Mouse (Mus musculus) CH12.LX (cell line): ENCODE measurements around the gene Map4k4. TPM values are rescaled to one million over a fixed set of nuclear protein-coding genes. Genes with fewer than 3 reads are reported as not detected.

Source experiments
- DNase-seq: peaks from one replicate; pipeline ENCODE4 v3.0.0-alpha.2; 2013; ENCODE audit errors: extremely low read depth
- H3K27ac ChIP-seq: 2 replicates; pipeline ENCODE4 v1.5.1; 2012; ENCODE audit warnings: low read depth, mild to moderate bottlenecking, control low read depth, moderate library complexity; ENCODE audit not compliant: insufficient read depth
- H3K27me3 ChIP-seq: replicated peaks from 2 replicates; pipeline ENCODE3; 2012; ENCODE audit warnings: inconsistent platforms
- H3K36me3 ChIP-seq, 2 experiments: replicated peaks in 1 of 2; 2 replicates each; pipeline versions ENCODE3 to v1.6.1; 2012; ENCODE audit warnings: inconsistent platforms in 1 of 2, low read length in 1 of 2, mild to moderate bottlenecking in 1 of 2, mixed read lengths in 1 of 2, moderate library complexity in 1 of 2; ENCODE audit not compliant: control insufficient read depth in 1 of 2, insufficient read depth in 1 of 2
- H3K4me1 ChIP-seq, 2 experiments: 2 replicates each; pipeline ENCODE4 v1.6.1; 2012; ENCODE audit warnings: inconsistent platforms in 1 of 2, moderate library complexity in 1 of 2; ENCODE audit not compliant: insufficient read depth in 2 of 2, control insufficient read depth in 1 of 2
- H3K4me2 ChIP-seq: 2 replicates; pipeline ENCODE4 v1.6.1; 2012; ENCODE audit warnings: low read depth, mild to moderate bottlenecking, control low read depth; ENCODE audit not compliant: poor library complexity, insufficient read depth, severe bottlenecking
- H3K4me3 ChIP-seq, 3 experiments: fragments of 150-350 bp in 1 of 3; sonication (generic) in 1 of 3; replicated peaks in 1 of 3; 2 replicates each; pipeline versions ENCODE3 to v1.5.1; 2011 to 2012; ENCODE audit warnings: low read depth in 2 of 3, low read length in 2 of 3, mild to moderate bottlenecking in 2 of 3, moderate library complexity in 2 of 3, control low read depth in 1 of 3, improper control_type of control experiment in 1 of 3, inconsistent platforms in 1 of 3, mixed read lengths in 1 of 3; ENCODE audit not compliant: poor library complexity in 1 of 3
- H3K79me2 ChIP-seq: replicated peaks from 2 replicates; pipeline ENCODE4 v1.6.1; 2012; ENCODE audit warnings: mild to moderate bottlenecking, moderate library complexity; ENCODE audit not compliant: control insufficient read depth, poor library complexity, insufficient read depth, severe bottlenecking; ENCODE audit errors: extremely low read depth
- H3K9ac ChIP-seq: 2 replicates; pipeline ENCODE4 v1.6.1; 2012; ENCODE audit warnings: low read depth, mild to moderate bottlenecking, control low read depth, moderate library complexity; ENCODE audit not compliant: insufficient read depth
- H3K9me3 ChIP-seq: replicated peaks from 2 replicates; pipeline ENCODE3; 2012; ENCODE audit warnings: low read length, inconsistent platforms, mixed read lengths
- CHD1 ChIP-seq: IDR thresholded peaks from 2 replicates; pipeline ENCODE4 v1.6.1; 2012; ENCODE audit warnings: low read depth, low read length, improper control_type of control experiment, inconsistent platforms
- CHD2 ChIP-seq: IDR thresholded peaks from 2 replicates; pipeline ENCODE4 v1.6.1; 2011; ENCODE audit warnings: low read length, improper control_type of control experiment
- ETS1 ChIP-seq: conservative IDR thresholded peaks from 2 replicates; pipeline ENCODE4 v1.6.1; 2012; ENCODE audit warnings: low read depth, mild to moderate bottlenecking, inconsistent platforms, low read length, improper control_type of control experiment, moderate library complexity
- GABPA ChIP-seq: IDR thresholded peaks from 2 replicates; pipeline ENCODE4 v1.6.1; 2012; ENCODE audit warnings: low read depth, low read length, improper control_type of control experiment, inconsistent platforms; ENCODE audit not compliant: insufficient replicate concordance
- JUN ChIP-seq: IDR thresholded peaks from 2 replicates; pipeline ENCODE4 v1.6.1; 2011; ENCODE audit warnings: low read depth, mild to moderate bottlenecking, low read length, improper control_type of control experiment, moderate library complexity; ENCODE audit not compliant: insufficient read depth
- KAT2A ChIP-seq: IDR thresholded peaks from 2 replicates; pipeline ENCODE4 v1.6.1; 2012; ENCODE audit warnings: low read length, improper control_type of control experiment, inconsistent platforms; ENCODE audit not compliant: insufficient replicate concordance
- MAFK ChIP-seq: IDR thresholded peaks from 2 replicates; pipeline ENCODE4 v1.6.1; 2011; ENCODE audit warnings: low read length, improper control_type of control experiment; ENCODE audit not compliant: insufficient replicate concordance
- MAX ChIP-seq: IDR thresholded peaks from 2 replicates; pipeline ENCODE4 v1.6.1; 2011; ENCODE audit warnings: low read length, improper control_type of control experiment
- MAZ ChIP-seq: IDR thresholded peaks from 2 replicates; pipeline ENCODE4 v1.6.1; 2012; ENCODE audit warnings: low read depth, mild to moderate bottlenecking, inconsistent platforms, low read length, improper control_type of control experiment, moderate library complexity
- MEF2A ChIP-seq: IDR thresholded peaks from 2 replicates; pipeline ENCODE4 v1.6.1; 2014; ENCODE audit warnings: low read depth, mild to moderate bottlenecking, inconsistent platforms, low read length, improper control_type of control experiment, borderline replicate concordance
- MXI1 ChIP-seq: IDR thresholded peaks from 2 replicates; pipeline ENCODE4 v1.6.1; 2011; ENCODE audit warnings: mild to moderate bottlenecking, low read depth, low read length, improper control_type of control experiment
- NRF1 ChIP-seq: IDR thresholded peaks from 2 replicates; pipeline ENCODE4 v1.6.1; 2014; ENCODE audit warnings: low read depth, mild to moderate bottlenecking, inconsistent platforms, low read length, improper control_type of control experiment, moderate library complexity
- PAX5 ChIP-seq: IDR thresholded peaks from 2 replicates; pipeline ENCODE4 v1.6.1; 2012; ENCODE audit warnings: low read length, inconsistent platforms, mixed read lengths
- POLR2A ChIP-seq: IDR thresholded peaks from 2 replicates; pipeline ENCODE4 v1.6.1; 2011; ENCODE audit warnings: low read depth, mild to moderate bottlenecking, improper control_type of control experiment, low read length
- POLR2AphosphoS2 ChIP-seq: IDR thresholded peaks from 2 replicates; pipeline ENCODE4 v1.6.1; 2011; ENCODE audit warnings: low read depth, low read length, improper control_type of control experiment
- RAD21 ChIP-seq: IDR thresholded peaks from 2 replicates; pipeline ENCODE4 v1.6.1; 2011; ENCODE audit warnings: low read depth, mild to moderate bottlenecking, low read length, improper control_type of control experiment, moderate library complexity
- TBP ChIP-seq: conservative IDR thresholded peaks from 2 replicates; pipeline ENCODE4 v1.6.1; 2011; ENCODE audit warnings: low read depth, low read length, improper control_type of control experiment
- TCF12 ChIP-seq: IDR thresholded peaks from 2 replicates; pipeline ENCODE4 v1.6.1; 2014; ENCODE audit warnings: low read depth, mild to moderate bottlenecking, inconsistent platforms, low read length, improper control_type of control experiment
- UBTF ChIP-seq: IDR thresholded peaks from 2 replicates; pipeline ENCODE4 v1.6.1; 2012; ENCODE audit warnings: low read depth, mild to moderate bottlenecking, inconsistent platforms, low read length, improper control_type of control experiment, moderate library complexity
- USF1 ChIP-seq: IDR thresholded peaks from 2 replicates; pipeline ENCODE4 v1.6.1; 2014; ENCODE audit warnings: low read depth, mild to moderate bottlenecking, inconsistent platforms, low read length, improper control_type of control experiment
- USF2 ChIP-seq: conservative IDR thresholded peaks from 2 replicates; pipeline ENCODE4 v1.6.1; 2011; ENCODE audit warnings: low read depth, low read length, improper control_type of control experiment
- ZC3H11A ChIP-seq: IDR thresholded peaks from 2 replicates; pipeline ENCODE4 v1.6.1; 2012; ENCODE audit warnings: low read depth, mild to moderate bottlenecking, inconsistent platforms, low read length, improper control_type of control experiment
- ZKSCAN1 ChIP-seq: IDR thresholded peaks from 2 replicates; pipeline ENCODE4 v1.6.1; 2012; ENCODE audit warnings: low read depth, inconsistent platforms, low read length, improper control_type of control experiment, borderline replicate concordance
- ZMIZ1 ChIP-seq: IDR thresholded peaks from 2 replicates; pipeline ENCODE4 v1.6.1; 2012; ENCODE audit warnings: low read depth, mild to moderate bottlenecking, inconsistent platforms, low read length, improper control_type of control experiment
- dilution Hi-C: fragments of 300-500 bp; cut with MboI; formaldehyde crosslinking; loops from 2 replicates; pipeline ENCODE4 v1.14.3; 2020; ENCODE audit warnings: low sequenced_read_pairs; ENCODE audit not compliant: extremely low pct_unique_long_range_greater_than_20kb, extremely low pct_ligation_motif_present
- in situ Hi-C: fragments of 300-500 bp; cut with MboI; formaldehyde crosslinking; loops from 3 replicates; pipeline ENCODE4 v1.14.3; 2019; ENCODE audit warnings: low sequenced_read_pairs, low pct_ligation_motif_present, low pct_unique_long_range_greater_than_20kb, mixed read lengths
- polyA plus RNA-seq: library from polyadenylated mRNA; unstranded; fragments of >175 nt; gene quantifications from 2 replicates; pipeline ENCODE4 v1.2.1, GENCODE M21; 2012; ENCODE audit warnings: low read depth; ENCODE audit not compliant: insufficient read length
- total RNA-seq, 2 experiments: library from RNA; depleted of rRNA; stranded (reverse); fragments of 300-350 nt in 1 of 2; fragments of >200 nt in 1 of 2; gene quantifications; 2 replicates each; pipeline ENCODE4 v1.2.3; 2012 to 2014

The Map4k4 gene
- total and polyA plus RNA-seq, 3 experiments, result 21.8 to 46.3 (median 41.0) TPM

DNA sequence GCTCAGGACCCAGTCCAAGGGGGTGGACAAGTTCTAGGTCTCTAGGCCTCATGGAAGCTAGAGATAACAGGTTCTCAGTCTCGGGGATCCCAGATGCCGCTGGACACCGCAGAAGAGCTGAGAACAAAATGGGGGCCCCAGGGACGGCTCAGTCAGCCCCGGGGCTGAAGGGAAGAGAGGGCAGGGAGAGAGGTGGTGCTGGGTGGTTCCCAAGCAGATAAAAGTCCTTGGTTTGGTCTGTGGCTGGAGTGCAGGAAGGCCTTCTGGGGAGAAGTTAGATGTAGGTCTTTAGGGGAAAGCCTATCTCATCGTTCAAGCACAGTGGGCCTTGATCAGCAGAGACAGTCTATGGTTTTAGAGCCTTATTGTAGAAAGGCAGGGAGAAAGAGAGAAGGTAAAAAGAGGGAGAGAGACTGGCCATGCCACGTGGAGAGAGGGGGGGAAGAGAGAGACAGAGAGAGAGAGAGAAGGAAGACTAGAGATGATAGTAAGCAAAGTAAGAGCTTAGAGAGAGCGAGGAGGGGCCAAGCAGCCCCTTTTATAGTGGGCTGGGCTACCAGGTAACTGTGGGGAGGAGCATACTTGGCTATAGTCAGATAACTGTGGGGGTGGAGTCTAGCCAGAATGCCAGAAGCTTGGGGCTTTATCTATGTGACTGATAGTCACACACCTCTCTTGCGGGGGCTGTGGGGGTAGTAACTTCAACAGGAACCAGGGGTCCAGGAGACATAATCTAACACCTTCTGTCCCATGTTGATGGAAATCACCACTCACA, 34.2 kb upstream of the Map4k4 start:
- Histone ChIP-seq H3K79me2 (no peaks in the 10 kb centered on the region), H3K36me3 (no peaks in the 10 kb centered on the region), H3K4me3 (no peak overlapping the region), H3K9me3 (no peaks in the 10 kb centered on the region), H3K4me2 (no peak overlapping the region), H3K27me3 (no peaks in the 10 kb centered on the region), H3K27ac (no peak overlapping the region), H3K9ac (no peak overlapping the region), H3K4me1 (no peaks in the 10 kb centered on the region)
- DNase-seq, result no peak
- no peak for TF ChIP-seq MAX
- TF ChIP-seq MEF2A, result no peak
- TF ChIP-seq JUN, result no peak
- no peak for TF ChIP-seq POLR2A
- no peak for TF ChIP-seq NRF1
- no peak for TF ChIP-seq RAD21
- TF ChIP-seq MXI1, result no peak
- TF ChIP-seq ZC3H11A, result no peak
- TF ChIP-seq PAX5, result no peak
- no peak for TF ChIP-seq TCF12
- TF ChIP-seq USF2, result no peak
- no peak for TF ChIP-seq ZKSCAN1
- no peak for TF ChIP-seq UBTF
- TF ChIP-seq CHD2, result no peak
- no peak for TF ChIP-seq CHD1
- TF ChIP-seq MAFK, result no peak
- no peak for TF ChIP-seq USF1
- in situ Hi-C loops, result no loop called here
- dilution Hi-C loops, result no loop called here

DNA sequence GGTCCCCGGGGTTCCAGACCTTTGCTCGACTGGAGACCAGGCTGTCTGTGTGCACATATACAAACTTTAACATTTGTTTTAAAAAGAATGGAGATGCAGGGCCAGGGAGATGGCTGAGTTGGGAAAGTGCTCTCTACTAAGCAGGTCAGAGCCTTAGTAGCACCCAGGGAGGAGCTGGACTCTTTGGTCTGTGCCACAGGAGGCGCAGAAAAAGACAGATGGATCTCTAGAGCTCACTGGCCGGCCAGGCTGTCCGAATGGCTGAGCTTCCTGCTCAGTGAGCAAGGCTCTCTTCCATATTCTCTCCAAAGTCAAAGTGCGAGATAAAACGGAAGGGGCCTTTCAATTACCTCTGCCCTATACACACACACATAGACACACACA, 33.6 kb upstream of the Map4k4 start:
- Histone ChIP-seq H3K27ac (no peak overlapping the region), H3K9me3 (no peaks in the 10 kb centered on the region), H3K9ac (no peak overlapping the region), H3K4me1 (no peaks in the 10 kb centered on the region), H3K4me2 (no peak overlapping the region), H3K27me3 (no peaks in the 10 kb centered on the region), H3K36me3 (no peaks in the 10 kb centered on the region), H3K79me2 (no peaks in the 10 kb centered on the region)
- no peak for DNase-seq
- dilution Hi-C loops, result no loop called here
- in situ Hi-C loops, result no loop called here
- no peak for TF ChIP-seq MXI1
- no peak for TF ChIP-seq CHD2
- no peak for TF ChIP-seq MAZ
- TF ChIP-seq POLR2AphosphoS2, result no peak
- TF ChIP-seq KAT2A, result no peak
- TF ChIP-seq UBTF, result no peak
- no peak for TF ChIP-seq ETS1
- no peak for TF ChIP-seq MAX
- TF ChIP-seq TBP, result no peak
- TF ChIP-seq ZC3H11A, result no peak
- TF ChIP-seq ZMIZ1, result no peak
- TF ChIP-seq GABPA, result no peak
- no peak for TF ChIP-seq TCF12
- TF ChIP-seq MEF2A, result no peak
- no peak for TF ChIP-seq PAX5
- TF ChIP-seq POLR2A, result no peak
- TF ChIP-seq, all 38 proteins: peak for 0
- H3K4me3 ChIP-seq, result no peak overlapping the region
